Mouse (Mus musculus) brain, embryonic 14.5 days (tissue): Measurements from ENCODE around the gene Pir. TPM values are rescaled to one million over a fixed set of nuclear protein-coding genes. Genes with fewer than 3 reads are reported as not detected.
A peak's percentile ranks its signal among the peaks of the same experiment; 100 is the strongest.

Source experiments
- DNase-seq: peaks from one replicate; pipeline ENCODE4 v3.0.0-alpha.2; 2011; ENCODE audit warnings: low read depth
- CTCF ChIP-seq: fragments of 200-500 bp; IDR thresholded peaks from 2 replicates; pipeline ENCODE4 v1.5.1; 2012; ENCODE audit warnings: inconsistent platforms, mild to moderate bottlenecking, moderate library complexity, borderline replicate concordance; ENCODE audit not compliant: insufficient read depth, insufficient read length; ENCODE audit errors: extremely low read depth
- POLR2A ChIP-seq: fragments of 200-500 bp; IDR thresholded peaks from 2 replicates; pipeline ENCODE4 v1.6.1; 2012; ENCODE audit warnings: mild to moderate bottlenecking, inconsistent platforms, borderline replicate concordance; ENCODE audit not compliant: poor library complexity, insufficient read depth, insufficient read length, severe bottlenecking; ENCODE audit errors: extremely low read depth
- polyA plus RNA-seq: library from polyadenylated mRNA; depleted of rRNA; stranded (reverse); fragments of >200 nt; gene quantifications from 2 replicates; pipeline ENCODE4 v1.2.3, GENCODE M21; 2012; rRNA removed

The Pir gene
- polyA plus RNA-seq, 1 experiment, result 1.7 TPM

DNA sequence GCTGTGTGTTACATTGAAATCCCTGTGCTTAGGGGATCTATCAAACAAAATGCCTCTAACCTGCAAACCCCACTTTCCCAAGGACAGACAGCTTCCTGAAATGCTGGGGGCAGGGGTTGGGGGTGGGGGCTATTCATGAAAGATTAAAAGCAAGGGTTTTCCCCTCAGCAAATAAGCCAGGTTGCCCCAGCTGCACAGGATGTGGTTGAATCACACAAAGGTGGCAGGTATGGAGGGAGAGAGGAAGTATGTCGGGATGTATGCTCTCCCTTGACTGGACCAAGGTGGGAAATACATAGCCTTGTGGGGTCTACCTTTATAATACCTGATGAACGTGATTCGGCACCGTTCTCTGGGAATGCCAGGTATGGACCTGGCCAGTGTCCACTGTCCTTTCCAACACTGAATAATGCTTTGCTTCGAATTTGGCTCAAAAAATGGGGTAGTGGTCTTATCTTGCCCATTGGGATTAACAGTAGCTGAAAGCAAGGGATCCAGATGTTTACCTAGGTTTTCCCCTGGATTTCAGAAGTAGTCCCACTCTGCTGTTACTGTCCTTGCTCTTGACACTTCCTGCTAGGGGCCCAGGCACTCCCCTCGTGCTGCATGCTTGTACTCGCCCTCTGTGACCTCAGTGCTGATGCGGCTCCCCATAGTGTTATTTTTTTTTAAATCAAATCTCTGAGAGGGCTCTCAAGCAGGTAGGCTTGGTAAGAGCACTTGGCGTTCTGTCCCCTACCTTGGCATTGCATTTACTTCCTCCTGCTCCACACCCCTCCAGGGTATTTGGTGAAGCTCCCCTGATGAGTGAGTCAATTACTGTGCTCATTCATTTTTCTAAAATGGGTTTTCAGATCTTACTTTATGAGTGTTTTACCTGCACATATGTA lies 137.2 kb downstream of the Pir start:
- no peak for DNase-seq
- no peak for TF ChIP-seq POLR2A
- no peak for TF ChIP-seq CTCF

DNA sequence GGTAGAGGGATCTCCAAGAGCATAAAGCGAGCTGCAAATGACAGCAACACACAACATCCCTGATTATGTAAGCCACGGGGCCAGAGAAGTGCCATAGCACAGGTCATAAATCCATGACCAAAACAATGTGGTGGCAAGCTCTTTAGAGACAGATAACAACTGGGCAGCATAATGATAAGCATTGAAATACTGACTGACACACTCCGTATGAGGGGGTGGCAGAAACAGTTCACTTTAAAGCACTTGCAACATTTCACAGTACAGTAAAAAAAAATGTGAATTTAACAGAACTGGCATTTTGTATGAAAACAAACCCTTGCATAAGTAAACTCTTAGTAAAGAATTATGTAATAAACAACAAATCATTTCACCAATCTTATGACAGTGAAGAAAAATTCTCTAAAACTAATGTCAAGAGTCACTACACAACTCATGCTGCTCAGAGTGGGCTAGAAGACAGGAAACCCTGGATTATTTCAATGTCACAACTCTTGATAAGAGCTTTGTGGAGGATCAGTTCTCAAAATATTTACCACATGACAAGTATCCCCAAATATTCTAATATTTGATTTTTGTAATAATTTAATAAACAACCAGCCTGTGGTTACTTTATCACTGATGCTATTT lies 139.2 kb downstream of the Pir start:
- TF ChIP-seq CTCF, result no peak
- no peak for TF ChIP-seq POLR2A
- no peak for DNase-seq

DNA sequence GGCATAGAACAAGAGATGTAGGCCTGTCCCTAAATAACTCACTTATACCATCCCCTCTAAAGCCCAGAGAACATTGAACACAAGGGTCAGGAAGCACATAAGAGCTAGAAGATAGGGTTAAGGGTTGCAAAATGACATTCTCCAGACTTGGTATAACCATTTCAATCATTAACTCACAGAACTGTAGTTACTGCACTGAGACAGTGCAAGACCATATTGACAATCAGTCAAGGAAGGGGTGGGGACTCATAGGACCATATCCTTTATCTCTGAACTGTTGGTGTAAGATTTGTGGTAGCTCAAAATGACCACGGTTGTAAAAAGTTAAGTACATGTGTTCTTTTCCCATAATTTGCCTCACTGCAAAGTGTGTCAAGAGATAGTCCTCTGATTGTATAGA lies 141.4 kb downstream of the Pir start:
- no peak for DNase-seq
- no peak for TF ChIP-seq CTCF
- TF ChIP-seq POLR2A, result no peak

DNA sequence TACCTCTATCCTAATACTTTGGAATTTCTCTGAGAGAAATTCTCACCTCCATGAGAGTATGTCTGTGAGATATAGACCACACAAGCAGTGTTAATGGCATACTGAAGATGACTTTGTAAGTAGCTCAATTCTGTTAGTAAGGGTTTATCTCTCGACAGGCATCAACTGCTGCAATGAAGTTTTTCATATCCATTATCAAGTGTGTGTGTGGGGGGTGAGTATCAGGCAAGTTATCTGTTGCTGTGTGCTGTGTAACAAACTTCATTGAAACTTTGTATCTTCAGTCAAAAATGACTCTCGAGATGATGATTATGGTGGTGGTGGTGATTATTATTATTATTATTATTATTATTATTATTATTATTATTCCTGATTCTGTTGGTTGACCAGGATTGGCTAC lies 147.6 kb downstream of the Pir start:
- TF ChIP-seq CTCF (no peak), POLR2A (no peak)
- DNase-seq, result no peak

DNA sequence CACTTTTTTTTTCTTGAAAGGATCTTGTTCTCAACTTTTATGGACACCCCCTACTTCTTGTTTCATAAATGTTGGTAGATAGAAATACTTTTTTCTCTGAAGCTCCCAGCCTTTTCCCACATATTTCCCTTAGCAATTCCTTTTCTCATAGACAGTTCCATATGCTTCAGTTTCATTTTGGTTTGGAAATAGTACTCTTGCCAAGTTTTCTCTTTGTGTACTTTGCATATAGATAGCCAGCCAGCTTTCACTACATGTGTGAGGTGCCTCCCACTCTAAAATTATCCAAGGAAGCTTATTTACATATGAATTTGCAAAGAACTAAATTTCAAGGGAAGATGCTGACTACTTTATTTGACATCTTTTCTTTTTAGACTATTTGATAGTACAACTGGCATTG lies 148.8 kb downstream of the Pir start:
- DNase-seq, result peak; percentile 21
- TF ChIP-seq POLR2A, result no peak
- no peak for TF ChIP-seq CTCF

DNA sequence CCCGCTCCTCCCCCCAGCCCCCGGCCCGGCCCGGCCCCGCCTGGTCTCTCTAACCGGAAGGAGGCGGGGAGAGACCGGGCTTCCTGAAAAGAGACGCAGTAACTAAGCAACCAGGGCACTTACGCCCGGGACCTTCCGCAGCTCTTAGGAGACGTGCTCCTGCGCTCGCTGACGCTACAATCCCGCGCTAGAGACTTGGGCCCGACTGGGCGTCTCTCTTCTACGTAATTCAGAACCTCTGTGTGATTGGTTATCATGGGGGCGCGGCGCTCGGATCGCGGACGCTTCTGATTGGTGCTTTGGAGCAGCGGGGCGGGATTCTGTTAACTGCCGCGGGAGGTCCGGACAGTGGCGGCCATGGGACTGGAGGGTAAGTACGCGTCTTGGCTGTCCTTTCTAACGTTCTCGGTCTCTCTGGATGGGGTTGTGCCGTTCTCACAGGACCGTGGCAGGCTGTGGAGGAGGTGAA lies 150.3 kb downstream of the Pir start, which contains the start of gene Piga:
Gene Piga (plus strand): TSS at position 317 of the 469 bp plus-strand sequence.
- DNase-seq, result peak; percentile 99
- TF ChIP-seq CTCF (no peak), POLR2A (peak; percentile 19; the same call in 1 of the 2 replicates)

DNA sequence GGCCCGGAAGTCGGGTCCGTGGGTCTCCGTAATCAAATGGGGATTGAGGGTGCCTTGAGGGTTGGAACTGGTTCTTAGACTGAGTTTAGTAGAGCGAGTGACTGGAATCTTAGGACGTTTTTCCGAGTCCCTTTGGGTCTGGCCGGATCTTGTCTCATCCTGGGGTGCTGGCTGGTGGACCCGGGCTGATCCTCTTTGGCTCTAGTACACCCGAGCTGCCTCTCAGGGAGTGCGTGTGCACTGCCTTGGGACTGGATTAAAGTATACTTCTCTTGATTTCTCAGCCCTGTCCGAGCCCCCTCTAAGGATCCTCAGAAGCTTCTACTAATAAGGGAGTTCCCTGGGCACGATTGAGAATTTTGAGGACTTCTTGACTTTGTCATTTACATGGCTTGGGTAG lies 150.8 kb downstream of the Pir start:
- no peak for DNase-seq
- no peak for TF ChIP-seq CTCF
- no peak for TF ChIP-seq POLR2A

DNA sequence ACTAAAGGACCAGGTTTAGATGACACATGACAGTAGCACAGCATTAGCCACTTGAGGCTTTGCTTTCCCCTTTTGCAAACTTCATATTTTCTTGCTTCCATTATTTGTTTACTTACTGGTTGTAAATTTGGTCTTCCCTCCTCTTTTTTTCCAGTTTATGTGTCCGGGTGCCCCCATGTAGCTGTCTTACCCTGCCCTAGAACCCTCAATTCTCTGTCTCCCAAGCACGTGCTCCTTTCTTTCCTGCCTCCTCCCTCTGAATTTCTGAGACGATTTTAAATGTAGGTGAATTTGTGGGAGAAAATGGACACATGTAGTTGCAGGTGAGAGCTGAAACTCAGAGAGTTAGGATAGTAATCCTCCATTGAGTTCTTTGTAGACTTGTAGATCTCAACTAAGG lies 151.3 kb downstream of the Pir start:
- TF ChIP-seq POLR2A, result no peak
- no peak for TF ChIP-seq CTCF
- no peak for DNase-seq

Other genes with a start within 250 kb of the Pir start
- gene Car5b, start 241.4 kb upstream of the Pir start, polyA plus RNA-seq, result 0.33 and 0.81 TPM in 2 replicates
- 21.5 and 28.2 TPM in 2 replicates for gene Siah1b, start 192.9 kb upstream of the Pir start, polyA plus RNA-seq
- 0.05 and 0.15 TPM in 2 replicates for gene Cltrn, start 180.5 kb upstream of the Pir start, polyA plus RNA-seq
- gene Ace2, start 130.0 kb upstream of the Pir start, polyA plus RNA-seq, result 0.19 and 0.26 TPM in 2 replicates
- gene Bmx, start 11.2 kb upstream of the Pir start, polyA plus RNA-seq, result 0.19 and 0.45 TPM in 2 replicates
- gene Vegfd, start 104.0 kb downstream of the Pir start, polyA plus RNA-seq, result 1.1 and 1.5 TPM in 2 replicates
- 5.2 and 5.7 TPM in 2 replicates for gene Piga, start 150.4 kb downstream of the Pir start, polyA plus RNA-seq
- not detected in 2 replicates for gene Asb11, start 167.6 kb downstream of the Pir start, polyA plus RNA-seq
- gene Asb9, start 237.0 kb downstream of the Pir start, polyA plus RNA-seq, result 0.11 TPM in 1 of 2 replicates, not detected in the other